Mouse (Mus musculus) hindlimb bud, embryonic 11.5 days (tissue): ENCODE results near the gene Btrc.

Experiments
- DNase-seq: peaks from one replicate; pipeline ENCODE4 v3.0.0-alpha.2; 2012; ENCODE audit warnings: low read depth, low spot score; ENCODE audit errors: extremely low spot score

Gene Btrc

GRCm38 (mm10) chr19:45472691-45473520, 109.4 kb downstream of the Btrc start:
- no peak for DNase-seq

- no peak for DNase-seq
Measured at GRCm38 (mm10) chr19:45474686-45475085, 111.2 kb downstream of the Btrc start.

- DNase-seq, result no peak
Measured at GRCm38 (mm10) chr19:45475928-45476553, 112.5 kb downstream of the Btrc start.

- DNase-seq, result no peak
Measured at GRCm38 (mm10) chr19:45479548-45479947, 116.0 kb downstream of the Btrc start.

GRCm38 (mm10) chr19:45480490-45480889, 117.0 kb downstream of the Btrc start:
- DNase-seq, result no peak

- no peak for DNase-seq
Measured at GRCm38 (mm10) chr19:45480951-45481350, 117.4 kb downstream of the Btrc start.

GRCm38 (mm10) chr19:45483470-45483869, 119.9 kb downstream of the Btrc start:
- no peak for DNase-seq

GRCm38 (mm10) chr19:45486206-45486991, 122.9 kb downstream of the Btrc start:
- no peak for DNase-seq

- no peak for DNase-seq
Measured at GRCm38 (mm10) chr19:45486992-45487387, 123.5 kb downstream of the Btrc start.

- no peak for DNase-seq
Measured at GRCm38 (mm10) chr19:45489961-45490360, 126.4 kb downstream of the Btrc start.

GRCm38 (mm10) chr19:45491246-45491645, 127.7 kb downstream of the Btrc start:
- DNase-seq, result no peak

GRCm38 (mm10) chr19:45494121-45494775, 130.7 kb downstream of the Btrc start:
- no peak for DNase-seq

GRCm38 (mm10) chr19:45505446-45505845, 141.9 kb downstream of the Btrc start:
- no peak for DNase-seq

GRCm38 (mm10) chr19:45507531-45507930, 144.0 kb downstream of the Btrc start:
- DNase-seq, result no peak

GRCm38 (mm10) chr19:45510680-45511079, 147.1 kb downstream of the Btrc start:
- no peak for DNase-seq

GRCm38 (mm10) chr19:45511406-45511805, 147.9 kb downstream of the Btrc start:
- no peak for DNase-seq

GRCm38 (mm10) chr19:45515341-45515740, 151.8 kb downstream of the Btrc start:
- DNase-seq, result no peak

- DNase-seq, result no peak
Measured at GRCm38 (mm10) chr19:45516264-45516663, 152.7 kb downstream of the Btrc start.

GRCm38 (mm10) chr19:45527382-45527781, 163.8 kb downstream of the Btrc start:
- no peak for DNase-seq

- no peak for DNase-seq
Measured at GRCm38 (mm10) chr19:45527931-45528534, 164.5 kb downstream of the Btrc start.

- no peak for DNase-seq
Measured at GRCm38 (mm10) chr19:45529294-45529693, 165.8 kb downstream of the Btrc start.
